Mouse (Mus musculus) limb, embryonic 14.5 days (tissue): ENCODE measurements at regions not wholly inside any gene's neighbourhood (a gene's known extent, or its start where the extent isn't known, plus 50 kb on each side); places are given as distances from the start of the nearest gene placed in this dataset.

Source experiments
- ATAC-seq: fragments of 200-750 bp; cut with Nextera tagmentation; 2 replicates; pipeline ENCODE4 v1.8.0; 2017; ENCODE audit warnings: low read depth, moderate number of reproducible peaks, moderate TSS enrichment; ENCODE audit not compliant: low FRiP score
- DNase-seq: peaks from one replicate; pipeline ENCODE4 v3.0.0-alpha.2; 2015; ENCODE audit warnings: low spot score
- H3K27ac ChIP-seq: fragments of 300-500 bp; sonication (generic); replicated peaks from 2 replicates; pipeline ENCODE4 v1.5.1; 2014; ENCODE audit warnings: low read depth, mild to moderate bottlenecking, low read length, moderate library complexity, mixed read lengths
- H3K27me3 ChIP-seq: fragments of 300-500 bp; sonication (generic); 2 replicates; pipeline ENCODE4 v1.6.1; 2014; ENCODE audit warnings: low read length, mixed read lengths; ENCODE audit not compliant: control insufficient read depth, insufficient read depth
- H3K36me3 ChIP-seq: fragments of 300-500 bp; sonication (generic); 2 replicates; pipeline ENCODE4 v1.6.1; 2014; ENCODE audit warnings: mild to moderate bottlenecking, low read length, moderate library complexity, mixed read lengths; ENCODE audit not compliant: control insufficient read depth, insufficient read depth
- H3K4me1 ChIP-seq: fragments of 300-500 bp; sonication (generic); 2 replicates; pipeline ENCODE4 v1.6.1; 2014; ENCODE audit warnings: antibody characterized with exemption, low read length, mixed read lengths; ENCODE audit not compliant: control insufficient read depth, insufficient read depth
- H3K4me2 ChIP-seq: fragments of 300-500 bp; sonication (generic); replicated peaks from 2 replicates; pipeline ENCODE4 v1.6.1; 2014; ENCODE audit warnings: low read depth, mild to moderate bottlenecking, low read length, moderate library complexity; ENCODE audit not compliant: severe bottlenecking
- H3K4me3 ChIP-seq: fragments of 300-500 bp; sonication (generic); replicated peaks from 2 replicates; pipeline ENCODE4 v1.5.1; 2014; ENCODE audit warnings: low read length
- H3K9ac ChIP-seq: fragments of 300-500 bp; sonication (generic); 2 replicates; pipeline ENCODE4 v1.6.1; 2014; ENCODE audit warnings: mild to moderate bottlenecking, low read depth, low read length, moderate library complexity; ENCODE audit not compliant: severe bottlenecking
- H3K9me3 ChIP-seq: fragments of 300-500 bp; sonication (generic); 2 replicates; pipeline ENCODE4 v1.6.1; 2016; ENCODE audit warnings: low read length; ENCODE audit not compliant: control insufficient read depth
- POLR2A ChIP-seq: fragments of 200-500 bp; IDR thresholded peaks from 2 replicates; pipeline ENCODE4 v1.8.0; 2012; ENCODE audit warnings: inconsistent platforms, mild to moderate bottlenecking, moderate library complexity, borderline replicate concordance; ENCODE audit not compliant: insufficient read depth, insufficient read length; ENCODE audit errors: extremely low read depth
- WGBS: fragments of 180-500 bp; shearing (Covaris S2); extraction: QIAGEN DNeasy Blood & Tissue Kit; methylation state at CpG from one replicate; pipeline ENCODE4 v1.1.7; 2014; 5-methylcytosine and 5-hydroxymethylcytosine counted together

DNA sequence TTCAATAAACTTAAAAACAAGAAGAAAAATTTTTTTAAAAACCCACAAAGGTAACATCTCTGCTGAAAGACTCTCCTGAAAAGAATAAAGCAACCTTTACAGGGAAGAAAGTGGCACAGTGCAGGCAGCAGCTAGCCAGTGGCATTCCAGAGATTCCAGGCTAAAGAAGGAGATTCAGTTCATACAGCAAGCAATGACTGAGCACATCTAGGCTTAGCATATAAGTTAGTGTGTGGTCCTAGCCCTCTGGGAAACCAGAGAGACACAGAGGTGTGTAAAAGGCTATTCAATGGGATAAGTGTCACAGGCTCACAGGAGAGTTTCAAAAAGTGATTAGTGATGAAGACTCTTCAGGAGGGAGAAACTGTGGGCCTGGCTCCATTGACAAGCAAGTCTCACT, 225.4 kb upstream of the Spaca1 start:
- DNase-seq (no peak), ATAC-seq (no peak)
- H3K9ac ChIP-seq = no peak overlapping the region
- H3K4me3 ChIP-seq = no peak overlapping the region
- H3K4me2 ChIP-seq = no peak overlapping the region
- no peaks in the 10 kb centered on the region for H3K27me3 ChIP-seq
- H3K36me3 ChIP-seq = no peaks in the 10 kb centered on the region
- TF ChIP-seq POLR2A = no peak
- no peaks in the 10 kb centered on the region for H3K4me1 ChIP-seq
- H3K27ac ChIP-seq = no peak overlapping the region
- no peaks in the 10 kb centered on the region for H3K9me3 ChIP-seq

DNA sequence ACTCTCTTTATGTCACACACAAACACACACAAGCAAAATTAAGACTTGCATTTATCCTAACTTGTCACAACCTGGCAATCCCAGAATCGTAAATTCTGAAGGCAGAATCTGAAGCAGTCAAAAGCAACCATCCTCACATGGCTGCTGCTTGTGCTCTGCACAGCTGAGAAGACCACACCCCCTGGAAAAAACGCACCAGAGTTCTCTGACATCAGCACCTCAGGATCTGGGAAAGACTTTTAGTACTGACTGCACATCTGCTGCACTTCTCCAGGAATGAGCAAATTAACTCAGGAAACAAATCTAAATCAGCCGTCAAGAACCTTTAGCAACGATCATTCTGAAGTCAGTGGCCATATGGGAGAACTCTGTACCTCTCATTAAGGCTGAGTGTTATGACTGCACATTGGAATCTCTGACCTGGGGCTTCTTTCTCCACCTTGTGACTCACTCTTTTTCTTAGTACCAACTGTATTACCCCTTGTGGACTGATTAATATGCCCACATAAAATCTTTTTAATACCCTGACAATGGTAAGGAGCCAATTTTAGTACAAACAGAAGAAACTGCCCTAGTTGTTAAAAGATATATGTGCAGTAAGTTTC, 248.1 kb upstream of the Akirin2 start:
- Histone ChIP-seq H3K4me1 (0 out of 2 replicates have a peak, but pooled peaks cover 2% of the 10 kb centered on the region), H3K4me2 (no peak overlapping the region), H3K9ac (no peak overlapping the region), H3K4me3 (no peak overlapping the region), H3K27me3 (no peaks in the 10 kb centered on the region), H3K27ac (no peak overlapping the region), H3K9me3 (no peaks in the 10 kb centered on the region), H3K36me3 (no peaks in the 10 kb centered on the region)
- TF ChIP-seq POLR2A = no peak
- DNase-seq (peak; percentile 56), ATAC-seq (0 out of 2 replicates have a peak, but pooled peaks have one; percentile 57)
- 18% methylated on average over 4 of the region's 4 CpGs for WGBS

DNA sequence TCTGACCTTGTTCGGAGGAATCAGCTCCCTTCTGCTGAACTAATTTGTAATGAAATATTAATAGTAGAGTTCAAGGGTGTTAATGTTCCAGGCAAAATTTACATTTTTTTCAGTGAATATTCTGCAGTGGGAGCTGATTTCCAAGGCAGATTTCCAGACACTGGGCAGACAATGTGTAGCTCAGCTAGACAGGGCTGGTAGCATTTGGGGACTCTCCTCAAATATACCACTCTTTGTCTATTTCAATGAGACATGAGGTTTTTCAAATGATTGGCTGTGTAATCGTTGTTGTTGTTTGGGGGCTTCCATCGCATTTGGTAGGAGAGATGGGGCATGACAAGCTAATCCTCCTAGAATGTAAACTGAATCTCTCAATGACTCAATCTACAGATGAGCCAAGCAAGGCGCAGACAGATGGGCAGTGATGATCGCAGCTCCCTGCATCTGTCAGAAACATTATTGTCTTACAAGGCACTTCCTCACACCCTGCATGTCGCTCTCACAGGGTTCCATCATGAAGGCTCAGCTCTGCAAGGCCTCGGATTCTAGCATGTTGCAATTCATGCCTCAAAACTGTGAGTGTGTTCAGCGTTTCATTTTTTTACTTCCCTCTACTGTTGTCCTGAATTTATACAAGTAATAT, 241.7 kb upstream of the Akirin2 start:
- Histone ChIP-seq H3K4me1 (no peaks in the 10 kb centered on the region), H3K4me2 (no peak overlapping the region), H3K9ac (no peak overlapping the region), H3K27ac (no peak overlapping the region), H3K27me3 (no peaks in the 10 kb centered on the region), H3K4me3 (no peak overlapping the region), H3K36me3 (no peaks in the 10 kb centered on the region), H3K9me3 (no peaks in the 10 kb centered on the region)
- no peak for DNase-seq
- WGBS = 79% methylated on average over 8 of the region's 8 CpGs
- no peak for TF ChIP-seq POLR2A
- ATAC-seq = no peak

DNA sequence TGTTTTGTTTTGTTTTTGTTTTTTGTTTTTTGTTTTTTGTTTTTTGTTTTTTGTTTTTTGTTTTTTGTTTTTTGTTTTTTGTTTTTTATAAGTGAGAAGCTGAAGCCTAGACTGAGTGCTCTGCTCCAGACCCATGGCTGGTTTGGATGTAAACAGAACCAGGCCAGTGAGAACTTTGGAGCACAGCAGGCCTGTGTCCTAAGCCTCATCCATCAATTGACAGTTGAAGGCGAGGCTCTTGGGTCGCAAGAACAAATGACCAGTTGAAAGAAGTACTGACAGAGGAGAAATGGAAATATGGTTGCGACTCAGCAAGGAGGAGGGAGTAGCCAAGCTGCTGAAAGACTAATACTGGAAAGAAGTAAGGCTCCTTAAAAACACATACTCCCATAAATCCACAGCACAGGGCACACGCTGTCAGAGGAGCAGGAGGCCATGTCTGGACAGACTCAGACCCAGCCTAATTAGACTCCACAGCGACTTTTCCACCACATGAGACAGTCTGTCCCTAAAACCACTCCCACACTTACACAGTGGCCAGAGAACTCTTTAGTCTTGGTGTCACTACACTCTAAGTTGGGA, 240.6 kb upstream of the Akirin2 start:
- Histone ChIP-seq H3K27ac (no peak overlapping the region), H3K4me3 (no peak overlapping the region), H3K36me3 (no peaks in the 10 kb centered on the region), H3K9ac (no peak overlapping the region), H3K4me1 (no peaks in the 10 kb centered on the region), H3K4me2 (no peak overlapping the region), H3K9me3 (no peaks in the 10 kb centered on the region), H3K27me3 (no peaks in the 10 kb centered on the region)
- DNase-seq (no peak), ATAC-seq (no peak)
- WGBS = 22% methylated on average over 5 of the region's 5 CpGs
- no peak for TF ChIP-seq POLR2A

DNA sequence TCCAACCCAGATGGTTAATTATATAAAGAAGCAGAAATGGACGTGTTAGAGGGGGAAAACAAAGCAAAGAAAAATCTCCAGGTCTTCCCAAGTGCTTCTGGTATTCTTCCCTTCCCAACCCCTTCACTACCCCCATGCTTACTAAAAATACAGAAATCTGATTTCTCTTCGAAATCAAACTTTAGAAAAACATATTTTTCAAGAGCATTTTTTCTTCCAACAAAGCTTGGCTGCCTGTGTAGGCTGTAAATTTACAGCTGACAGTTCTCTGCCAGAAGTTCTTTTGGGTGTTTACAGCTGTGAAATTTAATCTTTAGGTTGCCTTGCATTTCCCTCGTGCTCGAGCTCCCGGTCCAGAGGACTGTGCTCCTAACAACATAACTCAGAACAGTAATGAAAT, 234.9 kb upstream of the Akirin2 start:
- ATAC-seq (peak; percentile 72; the same call in 1 of the 2 replicates), DNase-seq (peak; percentile 53)
- Histone ChIP-seq H3K4me3 (no peak overlapping the region), H3K4me2 (no peak overlapping the region), H3K27ac (no peak overlapping the region), H3K9ac (no peak overlapping the region), H3K9me3 (no peaks in the 10 kb centered on the region), H3K36me3 (no peaks in the 10 kb centered on the region), H3K27me3 (no peaks in the 10 kb centered on the region), H3K4me1 (0 out of 2 replicates have a peak, but pooled peaks cover 4% of the 10 kb centered on the region)
- TF ChIP-seq POLR2A = no peak
- WGBS = 13% methylated on average over 5 of the region's 5 CpGs
